Mouse (Mus musculus) limb, embryonic 13.5 days (tissue): ENCODE measurements around the gene Hipk2. TPM values are rescaled to one million over a fixed set of nuclear protein-coding genes. Genes with fewer than 3 reads are reported as not detected.

Source experiments
- ATAC-seq: fragments of 200-750 bp; cut with Nextera tagmentation; 2 replicates; pipeline ENCODE4 v1.8.0; 2017; ENCODE audit warnings: low read depth, moderate number of reproducible peaks, moderate TSS enrichment; ENCODE audit not compliant: low FRiP score
- H3K27ac ChIP-seq: fragments of 300-500 bp; sonication (generic); 2 replicates; pipeline ENCODE4 v1.5.1; 2015; ENCODE audit warnings: inconsistent platforms, mild to moderate bottlenecking, moderate library complexity
- H3K27me3 ChIP-seq: fragments of 300-500 bp; sonication (generic); 2 replicates; pipeline ENCODE4 v1.6.1; 2015; ENCODE audit warnings: mild to moderate bottlenecking, inconsistent platforms
- H3K36me3 ChIP-seq: fragments of 300-500 bp; sonication (generic); 2 replicates; pipeline ENCODE4 v1.6.1; 2015; ENCODE audit warnings: inconsistent platforms, mild to moderate bottlenecking, moderate library complexity
- H3K4me1 ChIP-seq: fragments of 300-500 bp; sonication (generic); 2 replicates; pipeline ENCODE4 v1.6.1; 2015; ENCODE audit warnings: inconsistent platforms
- H3K4me2 ChIP-seq: fragments of 300-500 bp; sonication (generic); replicated peaks from 2 replicates; pipeline ENCODE4 v1.6.1; 2015; ENCODE audit warnings: inconsistent platforms, mild to moderate bottlenecking, moderate library complexity
- H3K4me3 ChIP-seq: fragments of 300-500 bp; sonication (generic); 2 replicates; pipeline ENCODE4 v1.5.1; 2015; ENCODE audit warnings: moderate library complexity, mild to moderate bottlenecking, inconsistent platforms
- H3K9ac ChIP-seq: fragments of 300-500 bp; sonication (generic); 2 replicates; pipeline ENCODE4 v1.6.1; 2015; ENCODE audit warnings: mild to moderate bottlenecking, inconsistent platforms
- H3K9me3 ChIP-seq: fragments of 300-500 bp; sonication (generic); 2 replicates; pipeline ENCODE4 v1.6.1; 2016; ENCODE audit warnings: inconsistent platforms
- WGBS: fragments of 180-500 bp; shearing (Covaris S2); methylation state at CpG from one replicate; pipeline ENCODE4 v1.1.7; 2015; 5-methylcytosine and 5-hydroxymethylcytosine counted together
- polyA plus RNA-seq: library from polyadenylated mRNA; unstranded; fragments of >200 nt; fragmentation: Nextera tagmentation; extraction: Ambion mirVana; gene quantifications from 2 replicates; pipeline ENCODE4 v1.2.1, GENCODE M21; 2015

Hipk2 gene
- polyA plus RNA-seq, 1 experiment from 2014 or later, result 19.8 TPM

DNA sequence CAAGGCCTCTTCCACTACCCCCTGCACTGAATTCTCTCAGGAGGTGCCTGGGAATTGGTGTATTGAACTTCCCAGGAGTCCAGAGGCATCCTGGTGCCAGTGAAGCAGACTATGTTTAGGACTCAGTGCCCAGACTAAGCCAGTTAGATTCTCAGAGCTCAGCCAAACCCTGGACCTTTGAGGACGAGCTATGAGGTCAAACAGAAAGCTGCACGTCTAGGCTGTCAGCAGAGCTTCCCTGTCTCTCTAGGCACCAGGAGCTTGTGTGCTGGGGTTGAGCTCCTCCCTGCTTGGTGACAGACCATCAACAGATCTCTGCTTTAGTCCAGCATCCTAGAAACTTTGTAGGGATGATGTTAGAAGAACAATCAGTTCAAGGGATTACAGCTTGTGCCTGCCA lies 174.5 kb downstream of the Hipk2 start:
- no peak overlapping the region for H3K27ac ChIP-seq
- H3K9me3 ChIP-seq, result no peaks in the 10 kb centered on the region
- no peaks in the 10 kb centered on the region for H3K27me3 ChIP-seq
- H3K9ac ChIP-seq, result no peak overlapping the region
- H3K4me1 ChIP-seq, result peaks cover 4% of the 10 kb centered on the region; the same call in 1 of the 2 replicates
- H3K36me3 ChIP-seq, result peaks cover 85% of the 10 kb centered on the region
- no peak for ATAC-seq
- WGBS, result 67% methylated on average over 2 of the region's 2 CpGs
- H3K4me2 ChIP-seq, result no peak overlapping the region
- H3K4me3 ChIP-seq, result no peak overlapping the region

DNA sequence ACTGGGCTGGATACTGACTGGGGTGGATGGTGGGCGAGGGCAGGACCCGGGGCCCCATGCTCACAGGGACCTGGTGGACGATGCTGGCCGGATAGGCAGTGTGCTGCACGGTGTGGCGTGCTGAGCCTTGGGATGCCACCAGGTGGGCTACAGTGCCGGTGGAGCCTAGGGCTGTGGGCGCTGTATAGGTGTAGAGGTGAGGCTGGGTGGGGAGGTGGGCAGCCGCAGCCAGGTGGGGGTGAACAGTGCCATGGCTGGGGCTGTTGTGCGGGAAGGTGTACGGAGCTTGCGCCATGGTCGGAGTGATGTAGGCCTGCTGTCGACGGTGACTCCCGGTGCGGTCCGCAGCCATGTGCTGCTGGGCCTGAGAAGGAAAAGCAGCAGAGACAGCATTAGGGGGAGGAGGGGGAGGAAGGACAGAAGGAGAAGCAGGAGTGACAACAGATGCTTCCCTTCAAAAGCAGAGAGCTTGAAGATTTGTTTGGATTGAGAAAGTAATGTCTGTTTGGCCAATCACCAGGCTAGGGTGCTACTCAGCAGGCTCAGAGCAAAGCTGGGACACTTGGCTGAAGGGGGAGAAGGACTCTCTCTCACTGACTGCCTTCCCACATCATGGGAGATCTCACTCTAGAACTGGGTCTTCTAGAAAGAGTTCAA lies 177.6 kb downstream of the Hipk2 start:
- no peaks in the 10 kb centered on the region for H3K27me3 ChIP-seq
- H3K9ac ChIP-seq, result no peak overlapping the region
- H3K27ac ChIP-seq, result no peak overlapping the region
- ATAC-seq, result 0 out of 2 replicates have a peak, but pooled peaks have one; percentile 25
- H3K4me1 ChIP-seq, result no peaks in the 10 kb centered on the region
- no peak overlapping the region for H3K4me2 ChIP-seq
- H3K36me3 ChIP-seq, result peaks cover 84% of the 10 kb centered on the region
- H3K4me3 ChIP-seq, result no peak overlapping the region
- no peaks in the 10 kb centered on the region for H3K9me3 ChIP-seq
- 94% methylated on average over 18 of the region's 18 CpGs for WGBS

GRCm38 (mm10) chr6:38696570-38696969 lies 179.4 kb downstream of the Hipk2 start:
- H3K36me3 ChIP-seq, result peaks cover 80% of the 10 kb centered on the region
- H3K4me2 ChIP-seq, result no peak overlapping the region
- no peaks in the 10 kb centered on the region for H3K9me3 ChIP-seq
- WGBS, result 88% methylated on average over 9 of the region's 9 CpGs
- H3K4me3 ChIP-seq, result no peak overlapping the region
- H3K9ac ChIP-seq, result no peak overlapping the region
- no peak for ATAC-seq
- no peak overlapping the region for H3K27ac ChIP-seq
- H3K4me1 ChIP-seq, result peaks cover 8% of the 10 kb centered on the region
- no peaks in the 10 kb centered on the region for H3K27me3 ChIP-seq

DNA sequence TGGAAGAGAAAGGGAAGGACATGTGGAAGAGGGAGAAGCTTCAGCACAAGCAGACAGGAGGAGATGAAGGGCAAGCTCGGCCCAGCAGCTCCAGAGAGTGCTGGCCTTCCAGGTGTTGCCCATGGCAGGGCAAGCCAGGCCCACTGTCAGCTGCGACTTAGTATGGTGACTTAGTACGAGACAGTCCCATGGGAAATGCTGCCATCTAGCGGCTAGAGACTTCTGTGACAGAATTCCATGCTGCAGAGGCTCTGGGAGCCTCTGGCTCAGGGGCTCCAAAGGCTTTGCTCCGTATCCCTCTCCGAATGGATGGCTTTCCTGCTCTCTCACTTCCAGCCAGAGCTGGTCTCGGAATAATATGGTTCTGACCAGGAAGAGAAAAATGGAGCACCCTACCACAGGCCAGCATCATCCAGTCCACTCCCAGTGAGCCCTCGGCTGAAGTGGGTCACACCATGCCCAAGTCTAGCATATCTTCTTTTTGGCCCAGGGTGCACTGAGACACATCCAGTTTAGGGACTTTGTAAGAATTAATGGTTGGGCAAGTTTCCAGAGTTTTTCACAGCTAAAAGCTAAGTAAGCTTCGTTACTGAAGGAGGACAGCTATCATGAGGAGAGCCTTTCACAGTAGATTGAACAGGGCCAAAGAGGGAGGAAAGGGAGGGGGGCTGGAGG lies 180.4 kb downstream of the Hipk2 start:
- H3K4me1 ChIP-seq, result peaks cover 8% of the 10 kb centered on the region
- 29% methylated on average over 9 of the region's 9 CpGs for WGBS
- ATAC-seq, result peak; percentile 12; the same call in 1 of the 2 replicates
- H3K9me3 ChIP-seq, result no peaks in the 10 kb centered on the region
- H3K27me3 ChIP-seq, result no peaks in the 10 kb centered on the region
- peaks cover 74% of the 10 kb centered on the region for H3K36me3 ChIP-seq
- no peak overlapping the region for H3K4me2 ChIP-seq
- H3K4me3 ChIP-seq, result no peak overlapping the region
- H3K27ac ChIP-seq, result no peak overlapping the region
- no peak overlapping the region for H3K9ac ChIP-seq

- Histone ChIP-seq H3K4me2 (no peak overlapping the region), H3K4me3 (no peak overlapping the region), H3K27ac (no peak overlapping the region), H3K9me3 (no peaks in the 10 kb centered on the region), H3K36me3 (peaks cover 58% of the 10 kb centered on the region), H3K9ac (no peak overlapping the region), H3K27me3 (no peaks in the 10 kb centered on the region), H3K4me1 (peaks cover 8% of the 10 kb centered on the region)
- ATAC-seq, result no peak
- WGBS, result 89% methylated on average over 6 of the region's 6 CpGs
Measured at GRCm38 (mm10) chr6:38692556-38692955, 183.4 kb downstream of the Hipk2 start.

GRCm38 (mm10) chr6:38691052-38691451 lies 184.9 kb downstream of the Hipk2 start:
- ATAC-seq, result no peak
- H3K4me2 ChIP-seq, result no peak overlapping the region
- peaks cover 53% of the 10 kb centered on the region for H3K36me3 ChIP-seq
- peaks cover 8% of the 10 kb centered on the region for H3K4me1 ChIP-seq
- H3K9me3 ChIP-seq, result no peaks in the 10 kb centered on the region
- no peak overlapping the region for H3K27ac ChIP-seq
- no peak overlapping the region for H3K4me3 ChIP-seq
- no peaks in the 10 kb centered on the region for H3K27me3 ChIP-seq
- H3K9ac ChIP-seq, result no peak overlapping the region
- 90% methylated on average over 5 of the region's 5 CpGs for WGBS

DNA sequence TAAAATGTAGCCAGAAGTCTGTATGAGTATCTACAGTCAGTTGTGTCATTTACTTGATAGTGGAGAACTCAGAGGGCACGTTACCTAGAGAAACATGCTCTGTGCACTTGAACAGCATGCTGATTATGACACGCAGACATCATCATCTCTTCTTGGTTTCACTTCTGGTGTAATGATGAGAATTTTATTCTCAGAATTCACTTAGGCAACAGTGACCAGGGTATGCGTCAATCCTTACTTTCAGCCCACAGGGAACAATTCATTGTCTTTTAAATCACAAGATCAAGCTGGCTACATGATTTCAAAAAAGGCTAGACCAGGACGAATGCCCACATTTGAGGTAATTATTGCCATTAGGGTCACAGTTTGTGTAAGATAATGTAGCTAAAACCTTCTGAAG lies 185.3 kb downstream of the Hipk2 start:
- Histone ChIP-seq H3K4me3 (no peak overlapping the region), H3K9me3 (no peaks in the 10 kb centered on the region), H3K4me2 (no peak overlapping the region), H3K27me3 (no peaks in the 10 kb centered on the region), H3K4me1 (peaks cover 8% of the 10 kb centered on the region), H3K36me3 (peaks cover 50% of the 10 kb centered on the region), H3K27ac (no peak overlapping the region), H3K9ac (no peak overlapping the region)
- WGBS, result 90% methylated on average over 4 of the region's 4 CpGs
- ATAC-seq, result no peak

DNA sequence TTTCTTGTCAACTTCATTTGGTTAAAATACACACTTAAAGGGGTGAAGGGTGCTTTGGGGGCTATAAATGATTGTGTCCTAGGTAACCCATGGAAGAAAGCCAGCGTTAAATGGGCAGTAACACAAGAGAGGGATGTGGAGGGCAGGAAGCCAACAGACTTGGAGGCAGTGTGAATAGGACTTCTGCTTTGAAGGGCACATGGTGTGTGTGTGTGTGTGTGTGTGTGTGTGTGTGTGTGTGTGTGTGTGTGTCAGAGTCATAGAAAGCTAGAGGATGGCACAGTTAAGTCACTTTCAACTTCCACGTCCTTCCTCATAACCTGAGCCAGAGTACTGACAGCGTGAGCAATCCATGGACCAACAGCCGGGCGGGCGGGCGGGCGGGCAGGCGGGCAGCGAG lies 187.1 kb downstream of the Hipk2 start:
- H3K27me3 ChIP-seq, result no peaks in the 10 kb centered on the region
- H3K4me1 ChIP-seq, result peaks cover 8% of the 10 kb centered on the region
- no peak overlapping the region for H3K4me2 ChIP-seq
- no peak for ATAC-seq
- no peak overlapping the region for H3K4me3 ChIP-seq
- H3K9me3 ChIP-seq, result no peaks in the 10 kb centered on the region
- no peak overlapping the region for H3K27ac ChIP-seq
- peaks cover 37% of the 10 kb centered on the region for H3K36me3 ChIP-seq
- H3K9ac ChIP-seq, result no peak overlapping the region
- WGBS, result 87% methylated on average over 10 of the region's 10 CpGs

- Histone ChIP-seq H3K36me3 (peaks cover 22% of the 10 kb centered on the region), H3K4me1 (peaks cover 6% of the 10 kb centered on the region), H3K27ac (no peak overlapping the region), H3K4me3 (no peak overlapping the region), H3K27me3 (no peaks in the 10 kb centered on the region), H3K4me2 (no peak overlapping the region), H3K9me3 (no peaks in the 10 kb centered on the region), H3K9ac (no peak overlapping the region)
- ATAC-seq, result no peak
- WGBS, result 65% methylated on average over 11 of the region's 11 CpGs
Measured at GRCm38 (mm10) chr6:38687216-38687615, 188.7 kb downstream of the Hipk2 start.

GRCm38 (mm10) chr6:38682532-38682931 lies 193.4 kb downstream of the Hipk2 start:
- 64% methylated on average over 2 of the region's 2 CpGs for WGBS
- Histone ChIP-seq H3K36me3 (peaks cover 8% of the 10 kb centered on the region), H3K9me3 (no peaks in the 10 kb centered on the region), H3K4me3 (no peak overlapping the region), H3K27ac (no peak overlapping the region), H3K27me3 (no peaks in the 10 kb centered on the region), H3K4me1 (no peaks in the 10 kb centered on the region), H3K4me2 (no peak overlapping the region), H3K9ac (no peak overlapping the region)
- no peak for ATAC-seq

- ATAC-seq, result no peak
Measured at GRCm38 (mm10) chr6:38677629-38678028, 198.3 kb downstream of the Hipk2 start.

DNA sequence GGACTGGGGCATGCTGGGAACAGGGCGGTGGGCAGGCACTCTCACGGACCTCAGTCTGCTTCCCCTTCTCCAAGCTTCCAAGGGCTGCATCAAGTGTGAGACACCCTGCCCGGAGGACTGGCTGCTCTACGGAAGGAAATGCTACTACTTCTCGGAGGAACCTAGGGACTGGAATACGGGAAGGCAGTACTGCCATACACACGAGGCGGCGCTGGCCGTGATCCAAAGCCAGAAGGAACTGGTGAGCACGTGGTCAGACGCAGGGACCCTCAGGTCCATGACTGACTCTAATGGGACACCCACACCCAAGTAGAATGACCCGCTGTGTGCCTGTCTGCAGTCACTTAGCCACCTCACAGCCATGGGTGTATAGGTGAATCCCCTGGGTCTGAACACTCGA lies 199.2 kb downstream of the Hipk2 start:
- Histone ChIP-seq H3K9me3 (no peaks in the 10 kb centered on the region), H3K4me1 (no peaks in the 10 kb centered on the region), H3K27ac (no peak overlapping the region), H3K4me2 (no peak overlapping the region), H3K9ac (no peak overlapping the region), H3K4me3 (no peak overlapping the region), H3K36me3 (no peaks in the 10 kb centered on the region), H3K27me3 (no peaks in the 10 kb centered on the region)
- no peak for ATAC-seq
- WGBS, result 79% methylated on average over 14 of the region's 14 CpGs

More at GRCm38 (mm10) chr6:38677629-38678028, 198.3 kb downstream of the Hipk2 start:
- H3K4me2 ChIP-seq, result no peak overlapping the region
- H3K4me3 ChIP-seq, result no peak overlapping the region
- H3K27me3 ChIP-seq, result no peaks in the 10 kb centered on the region
- H3K27ac ChIP-seq, result no peak overlapping the region
- H3K9me3 ChIP-seq, result no peaks in the 10 kb centered on the region
- WGBS, result 74% methylated on average over 9 of the region's 9 CpGs
- H3K4me1 ChIP-seq, result no peaks in the 10 kb centered on the region
- no peaks in the 10 kb centered on the region for H3K36me3 ChIP-seq
- no peak overlapping the region for H3K9ac ChIP-seq

DNA sequence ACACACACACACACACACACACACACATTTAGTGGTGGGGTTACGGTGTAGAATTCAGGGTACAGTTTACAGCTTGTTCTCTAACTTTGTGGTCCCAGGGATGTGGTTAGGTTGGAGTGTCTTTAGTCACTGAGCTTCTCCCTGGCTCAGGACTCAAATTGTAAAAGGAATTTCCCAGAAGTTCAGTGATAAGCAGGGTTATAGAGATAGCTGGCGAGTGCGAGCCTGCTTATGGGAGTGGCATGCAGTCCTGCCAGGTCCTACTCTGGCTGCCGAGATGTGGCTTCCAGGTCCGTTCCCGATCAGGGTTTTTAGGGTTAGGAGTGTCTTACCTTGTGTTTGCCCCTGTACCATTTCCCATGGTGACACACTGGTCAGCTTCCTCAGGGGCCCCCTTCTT lies 199.7 kb downstream of the Hipk2 start:
- Histone ChIP-seq H3K9ac (no peak overlapping the region), H3K36me3 (no peaks in the 10 kb centered on the region), H3K27me3 (no peaks in the 10 kb centered on the region), H3K4me3 (no peak overlapping the region), H3K4me1 (no peaks in the 10 kb centered on the region), H3K27ac (no peak overlapping the region), H3K9me3 (no peaks in the 10 kb centered on the region), H3K4me2 (no peak overlapping the region)
- WGBS, result 79% methylated on average over 6 of the region's 6 CpGs
- no peak for ATAC-seq
